Mouse (Mus musculus) heart, postnatal 14 days (tissue): ENCODE results near the gene Dgkg. TPM values are rescaled to one million over a fixed set of nuclear protein-coding genes. Genes with fewer than 3 reads are reported as not detected.

Experiments used
- microRNA-seq, 2 experiments: library from miRNA; unstranded; fragments of <30 nt; microRNA quantifications; one replicate each; pipeline ENCODE4 v1.2.0; 2021 to 2022
- total RNA-seq, 2 experiments: library from RNA; stranded (reverse); gene quantifications; 2 replicates each; pipeline ENCODE4 v1.2.3; 2021

Gene Dgkg
- total RNA-seq, 2 experiments from 2014 or later = 0.57 to 0.83 TPM

Small RNA genes lying within 50 kb of the gene (microRNA-seq; reads per million reads assigned to microRNA genes)
- gene Mir6362 (0 reads per million in 2 experiments), gene Mir8095 (0 reads per million in 2 experiments)

Other genes with a start within 250 kb of the Dgkg start
- gene Etv5, start 217.5 kb downstream of the Dgkg start, total RNA-seq = 10 to 100 TPM in 1 of 2 experiments, 1 to 10 TPM in 1; 7.6 to 10.1 TPM
- gene Crygs, start 154.4 kb upstream of the Dgkg start, total RNA-seq = not detected
- 1 to 10 TPM; 9.1 to 9.9 TPM for gene Tbccd1, start 200.4 kb upstream of the Dgkg start, total RNA-seq
- 10 to 100 TPM; 47.6 to 54.3 TPM for gene Dnajb11, start 200.6 kb upstream of the Dgkg start, total RNA-seq
- gene Ahsg, start 234.1 kb upstream of the Dgkg start, total RNA-seq = 10 to 100 TPM in 1 of 2 experiments, 1 to 10 TPM in 1; 8.8 to 16.6 TPM